Mouse (Mus musculus): ENCODE data around the gene Bicra. TPM values are rescaled to one million over a fixed set of nuclear protein-coding genes. Genes with fewer than 3 reads are reported as not detected.

Bicra gene
- polyA plus RNA-seq, 1 experiment from 2014 or later = 2.3 TPM

DNA sequence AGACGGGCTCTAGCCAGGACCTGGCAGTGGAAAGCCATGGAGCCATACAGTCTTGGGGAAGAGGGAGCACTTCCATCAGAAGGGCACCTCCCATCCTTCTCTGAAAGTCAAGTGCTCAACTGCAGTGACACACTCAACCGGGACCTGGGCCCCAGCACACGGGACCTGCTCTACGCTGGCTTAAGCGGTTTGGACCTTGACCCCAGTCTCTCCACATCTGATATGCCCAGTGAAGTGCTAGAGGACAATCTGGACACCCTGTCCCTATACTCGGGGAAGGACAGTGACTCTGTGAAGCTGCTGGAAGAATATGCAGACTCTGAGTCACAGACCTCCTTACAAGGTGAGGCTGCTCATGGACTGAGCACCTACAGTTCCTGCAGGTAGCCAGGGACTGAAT is 24.2 kb upstream of the Bicra start:
- Histone ChIP-seq H3K27ac (ENCODE audit: low read length) (no peak overlapping the region), H3K36me3 (ENCODE audit: insufficient read depth, low read length) (no peaks in the 10 kb centered on the region), H3K9ac (replicated peaks; ENCODE audit: low read depth) (no peak overlapping the region), H3K9me3 (ENCODE audit: low read length) (no peaks in the 10 kb centered on the region), H3K4me3 (ENCODE audit: low read depth, low read length) (no peak overlapping the region), H3K27me3 (replicated peaks; ENCODE audit: insufficient read depth, low read length) (no peaks in the 10 kb centered on the region), H3K4me2 (replicated peaks; ENCODE audit: low read depth, low read length) (no peak overlapping the region), H3K4me1 (ENCODE audit: insufficient read depth, low read depth, low read length) (no peaks in the 10 kb centered on the region)
- ATAC-seq = no peak
- no peak for DNase-seq (ENCODE audit: low spot score)
- WGBS = 82% methylated on average over 6 of the region's 6 CpGs
- TF ChIP-seq EP300 (IDR thresholded peaks at IDR 0.05) = no peak
- no peak for TF ChIP-seq CTCF (IDR thresholded peaks at IDR 0.05)

DNA sequence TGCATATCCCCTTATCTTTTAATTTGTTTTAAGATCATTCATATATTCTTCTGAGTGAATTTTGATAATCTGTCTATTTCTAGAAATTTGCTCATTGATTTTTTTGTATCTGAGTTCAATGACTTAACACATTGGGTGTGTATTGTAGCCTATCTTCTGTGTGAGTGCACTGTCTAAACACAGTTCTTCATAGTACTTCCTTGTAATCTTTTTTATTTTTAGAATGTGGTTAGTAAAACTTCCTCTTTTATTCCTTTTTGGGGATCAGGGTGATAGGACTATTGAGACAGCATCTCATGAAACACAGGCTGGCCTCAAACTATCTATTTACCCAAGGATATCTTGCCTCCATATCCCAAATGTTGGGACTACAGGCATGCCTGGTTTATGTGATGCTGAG is 23.1 kb upstream of the Bicra start:
- no peaks in the 10 kb centered on the region for H3K36me3 ChIP-seq (ENCODE audit: insufficient read depth, low read length)
- no peaks in the 10 kb centered on the region for H3K4me1 ChIP-seq (ENCODE audit: insufficient read depth, low read depth, low read length)
- no peaks in the 10 kb centered on the region for H3K9me3 ChIP-seq (ENCODE audit: low read length)
- no peak for ATAC-seq
- no peak overlapping the region for H3K4me2 ChIP-seq (replicated peaks; ENCODE audit: low read depth, low read length)
- H3K4me3 ChIP-seq (ENCODE audit: low read depth, low read length) = no peak overlapping the region
- no peak overlapping the region for H3K27ac ChIP-seq (ENCODE audit: low read length)
- TF ChIP-seq CTCF (IDR thresholded peaks at IDR 0.05) (no peak), EP300 (IDR thresholded peaks at IDR 0.05) (no peak)
- no peak overlapping the region for H3K9ac ChIP-seq (replicated peaks; ENCODE audit: low read depth)
- peak; percentile 25 for DNase-seq (ENCODE audit: low spot score)
- no peaks in the 10 kb centered on the region for H3K27me3 ChIP-seq (replicated peaks; ENCODE audit: insufficient read depth, low read length)

- TF ChIP-seq EP300 (IDR thresholded peaks at IDR 0.05) (no peak), CTCF (IDR thresholded peaks at IDR 0.05) (peak; percentile 46)
- Histone ChIP-seq H3K9me3 (ENCODE audit: low read length) (no peaks in the 10 kb centered on the region), H3K4me1 (ENCODE audit: insufficient read depth, low read depth, low read length) (no peaks in the 10 kb centered on the region), H3K9ac (replicated peaks; ENCODE audit: low read depth) (no peak overlapping the region), H3K36me3 (ENCODE audit: insufficient read depth, low read length) (no peaks in the 10 kb centered on the region), H3K4me3 (ENCODE audit: low read depth, low read length) (no peak overlapping the region), H3K27me3 (replicated peaks; ENCODE audit: insufficient read depth, low read length) (peaks cover 9% of the 10 kb centered on the region; the same call in 1 of the 2 replicates), H3K4me2 (replicated peaks; ENCODE audit: low read depth, low read length) (no peak overlapping the region), H3K27ac (ENCODE audit: low read length) (no peak overlapping the region)
- WGBS = 26% methylated on average over 4 of the region's 4 CpGs
- DNase-seq (ENCODE audit: low spot score) (no peak), ATAC-seq (no peak)
These were observed 15.8 kb upstream of the Bicra start for GRCm38 (mm10) chr7:16063490-16063889.

- no peak overlapping the region for H3K9ac ChIP-seq (replicated peaks; ENCODE audit: low read depth)
- 67% methylated on average over 15 of the region's 15 CpGs for WGBS
- no peak for TF ChIP-seq EP300 (IDR thresholded peaks at IDR 0.05)
- no peak for TF ChIP-seq CTCF (IDR thresholded peaks at IDR 0.05)
- H3K4me2 ChIP-seq (replicated peaks; ENCODE audit: low read depth, low read length) = no peak overlapping the region
- H3K27me3 ChIP-seq (replicated peaks; ENCODE audit: insufficient read depth, low read length) = peaks cover 9% of the 10 kb centered on the region; the same call in 1 of the 2 replicates
- no peaks in the 10 kb centered on the region for H3K36me3 ChIP-seq (ENCODE audit: insufficient read depth, low read length)
- H3K9me3 ChIP-seq (ENCODE audit: low read length) = no peaks in the 10 kb centered on the region
- no peak for DNase-seq (ENCODE audit: low spot score)
- H3K4me1 ChIP-seq (ENCODE audit: insufficient read depth, low read depth, low read length) = no peaks in the 10 kb centered on the region
- no peak overlapping the region for H3K27ac ChIP-seq (ENCODE audit: low read length)
- no peak overlapping the region for H3K4me3 ChIP-seq (ENCODE audit: low read depth, low read length)
- no peak for ATAC-seq
These were observed 14.3 kb upstream of the Bicra start for GRCm38 (mm10) chr7:16062099-16062420.

- ATAC-seq (no peak), DNase-seq (ENCODE audit: low spot score) (no peak)
- TF ChIP-seq EP300 (IDR thresholded peaks at IDR 0.05) (no peak), CTCF (IDR thresholded peaks at IDR 0.05) (no peak)
- Histone ChIP-seq H3K9me3 (ENCODE audit: low read length) (no peaks in the 10 kb centered on the region), H3K4me3 (ENCODE audit: low read depth, low read length) (no peak within 1 kb of the TSS), H3K27me3 (replicated peaks; ENCODE audit: insufficient read depth, low read length) (peaks cover 9% of the 10 kb centered on the region; the same call in 1 of the 2 replicates), H3K4me1 (ENCODE audit: insufficient read depth, low read depth, low read length) (no peaks in the 10 kb centered on the region), H3K36me3 (ENCODE audit: insufficient read depth, low read length) (no peaks in the 10 kb centered on the region), H3K4me2 (replicated peaks; ENCODE audit: low read depth, low read length) (no peak within 1 kb of the TSS), H3K27ac (ENCODE audit: low read length) (no peak within 1 kb of the TSS), H3K9ac (replicated peaks; ENCODE audit: low read depth) (no peak within 1 kb of the TSS)
- whole genome bisulfite sequencing = 49% methylated on average over 51 of the region's 80 CpGs
These were observed 13.7 kb upstream of the Bicra start, which contains the start of gene Zfp541 for GRCm38 (mm10) chr7:16061219-16062098. Gene Zfp541 (plus strand): TSS chr7:16061814.

DNA sequence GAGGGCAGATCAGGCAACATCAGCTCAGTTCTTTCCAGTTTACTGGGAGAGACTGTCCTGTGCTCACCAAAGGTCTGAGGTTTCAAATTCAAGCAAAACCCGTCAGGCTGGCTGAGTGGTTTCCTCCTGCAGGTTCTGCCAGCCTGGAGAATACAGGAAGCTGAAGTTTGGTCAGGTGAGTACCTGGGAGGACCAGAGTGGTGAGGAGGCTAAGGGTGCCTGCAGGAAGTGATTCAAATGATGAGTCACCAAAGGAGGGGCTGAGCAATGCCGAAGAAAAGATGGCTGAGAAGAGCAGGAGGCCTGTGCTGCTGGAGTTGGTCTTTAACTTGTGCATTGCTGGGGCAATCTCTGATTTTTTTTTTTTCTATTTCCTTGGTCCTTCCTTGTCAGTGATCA is 9.4 kb upstream of the Bicra start:
- Histone ChIP-seq H3K27ac (ENCODE audit: low read length) (no peak overlapping the region), H3K36me3 (ENCODE audit: insufficient read depth, low read length) (no peaks in the 10 kb centered on the region), H3K9ac (replicated peaks; ENCODE audit: low read depth) (no peak overlapping the region), H3K4me1 (ENCODE audit: insufficient read depth, low read depth, low read length) (no peaks in the 10 kb centered on the region), H3K4me2 (replicated peaks; ENCODE audit: low read depth, low read length) (no peak overlapping the region), H3K9me3 (ENCODE audit: low read length) (no peaks in the 10 kb centered on the region), H3K27me3 (replicated peaks; ENCODE audit: insufficient read depth, low read length) (peaks cover 8% of the 10 kb centered on the region; the same call in 1 of the 2 replicates), H3K4me3 (ENCODE audit: low read depth, low read length) (no peak overlapping the region)
- 21% methylated on average over 2 of the region's 2 CpGs for WGBS
- DNase-seq (ENCODE audit: low spot score) (peak; percentile 68), ATAC-seq (no peak)
- TF ChIP-seq EP300 (IDR thresholded peaks at IDR 0.05) (no peak), CTCF (IDR thresholded peaks at IDR 0.05) (no peak)
